Mouse (Mus musculus): Measurements from ENCODE around the gene Ddc.

- TF ChIP-seq POLR2A (IDR thresholded peaks at IDR 0.05; ENCODE audit: insufficient read depth, low read depth, low read length) (no peak), CTCF (IDR thresholded peaks at IDR 0.05) (no peak)
Measured at GRCm38 (mm10) chr11:11877891-11878277, 20.1 kb downstream of the Ddc start.
